Mouse (Mus musculus) embryonic facial prominence, embryonic 14.5 days (tissue): Measurements from ENCODE around the gene Dennd4a. TPM values are rescaled to one million over a fixed set of nuclear protein-coding genes. Genes with fewer than 3 reads are reported as not detected.

Experiments used
- ATAC-seq: fragments of 200-750 bp; cut with Nextera tagmentation; 2 replicates; pipeline ENCODE4 v1.8.0; 2017; ENCODE audit warnings: low read depth, moderate number of reproducible peaks, moderate TSS enrichment
- DNase-seq: peaks from one replicate; pipeline ENCODE4 v3.0.0-alpha.2; 2015; ENCODE audit warnings: low spot score
- H3K27ac ChIP-seq: fragments of 300-500 bp; sonication (generic); replicated peaks from 2 replicates; pipeline ENCODE4 v1.5.1; 2014; ENCODE audit warnings: low read depth, mild to moderate bottlenecking, low read length, moderate library complexity
- H3K27me3 ChIP-seq: fragments of 300-500 bp; sonication (generic); replicated peaks from 2 replicates; pipeline ENCODE4 v1.6.1; 2014; ENCODE audit warnings: low read length; ENCODE audit not compliant: control insufficient read depth, insufficient read depth
- H3K36me3 ChIP-seq: fragments of 300-500 bp; sonication (generic); 2 replicates; pipeline ENCODE4 v1.6.1; 2014; ENCODE audit warnings: low read length, mixed read lengths; ENCODE audit not compliant: control insufficient read depth, insufficient read depth
- H3K4me1 ChIP-seq: fragments of 300-500 bp; sonication (generic); 2 replicates; pipeline ENCODE4 v1.6.1; 2014; ENCODE audit warnings: antibody characterized with exemption, low read length; ENCODE audit not compliant: control insufficient read depth, insufficient read depth
- H3K4me2 ChIP-seq: fragments of 300-500 bp; sonication (generic); 2 replicates; pipeline ENCODE4 v1.6.1; 2014; ENCODE audit warnings: low read depth, mild to moderate bottlenecking, low read length, moderate library complexity, mixed read lengths
- H3K4me3 ChIP-seq: fragments of 300-500 bp; sonication (generic); 2 replicates; pipeline ENCODE4 v1.5.1; 2014; ENCODE audit warnings: low read depth, mild to moderate bottlenecking, low read length
- H3K9ac ChIP-seq: fragments of 300-500 bp; sonication (generic); 2 replicates; pipeline ENCODE4 v1.6.1; 2014; ENCODE audit warnings: low read depth, mild to moderate bottlenecking, low read length, moderate library complexity, mixed read lengths
- H3K9me3 ChIP-seq: fragments of 300-500 bp; sonication (generic); 2 replicates; pipeline ENCODE4 v1.6.1; 2016; ENCODE audit warnings: low read length; ENCODE audit not compliant: control insufficient read depth
- WGBS: fragments of 180-500 bp; shearing (Covaris S2); extraction: QIAGEN DNeasy Blood & Tissue Kit; methylation state at CpG from one replicate; pipeline ENCODE4 v1.1.7; 2014; 5-methylcytosine and 5-hydroxymethylcytosine counted together
- polyA plus RNA-seq: library from polyadenylated mRNA; unstranded; fragments of >200 nt; fragmentation: Nextera tagmentation; extraction: Ambion mirVana; gene quantifications from 2 replicates; pipeline ENCODE4 v1.2.1, GENCODE M21; 2014

The Dennd4a gene
- polyA plus RNA-seq, 1 experiment from 2014 or later: 7.5 TPM

- Histone ChIP-seq H3K36me3 (peaks cover 1% of the 10 kb centered on the region; the same call in 1 of the 2 replicates), H3K27ac (no peak overlapping the region), H3K4me3 (no peak overlapping the region), H3K9me3 (no peaks in the 10 kb centered on the region), H3K4me1 (peaks cover 8% of the 10 kb centered on the region), H3K27me3 (no peaks in the 10 kb centered on the region), H3K9ac (no peak overlapping the region), H3K4me2 (no peak overlapping the region)
- 91% methylated on average over 3 of the region's 3 CpGs for WGBS
- ATAC-seq (no peak), DNase-seq (no peak)
Observed at GRCm38 (mm10) chr9:64957276-64957675, 146.1 kb downstream of the Dennd4a start.

- peak within 1 kb of the TSS; percentile 69 for H3K4me2 ChIP-seq
- H3K9me3 ChIP-seq: no peaks in the 10 kb centered on the region
- peak; percentile 96 for DNase-seq
- H3K27me3 ChIP-seq: no peaks in the 10 kb centered on the region
- peaks cover 8% of the 10 kb centered on the region for H3K4me1 ChIP-seq
- peak within 1 kb of the TSS; percentile 71 for H3K4me3 ChIP-seq
- peak within 1 kb of the TSS; percentile 81 for H3K27ac ChIP-seq
- ATAC-seq: peak; percentile 98
- WGBS: 3% methylated on average over 24 of the region's 29 CpGs
- H3K9ac ChIP-seq: peak within 1 kb of the TSS; percentile 89
- H3K36me3 ChIP-seq: peaks cover 31% of the 10 kb centered on the region
Observed at GRCm38 (mm10) chr9:64960117-64960977, 149.2 kb downstream of the Dennd4a start, which contains the start of gene Ints14. Gene Ints14, plus strand, starts transcription at chr9:64960905.

GRCm38 (mm10) chr9:64960978-64961320 lies 149.8 kb downstream of the Dennd4a start:
- Histone ChIP-seq H3K36me3 (peaks cover 37% of the 10 kb centered on the region), H3K9me3 (no peaks in the 10 kb centered on the region), H3K4me2 (peak overlapping the region; percentile 69), H3K27ac (peak overlapping the region; percentile 81), H3K4me3 (peak overlapping the region; percentile 71), H3K27me3 (no peaks in the 10 kb centered on the region), H3K4me1 (peaks cover 8% of the 10 kb centered on the region), H3K9ac (peak overlapping the region; percentile 89)
- 0% methylated on average over 9 of the region's 17 CpGs for WGBS
- ATAC-seq (peak; percentile 84), DNase-seq (peak; percentile 80)

Other genes with a start within 250 kb of the Dennd4a start
- gene Rab11a, start 73.6 kb upstream of the Dennd4a start, polyA plus RNA-seq: 401 and 403 TPM in 2 replicates
- 0.09 TPM in 1 of 2 replicates, not detected in the other for gene Slc24a1, start 140.3 kb downstream of the Dennd4a start, polyA plus RNA-seq
- gene Ints14, start 149.6 kb downstream of the Dennd4a start, polyA plus RNA-seq: 44.3 and 53.2 TPM in 2 replicates
- gene Hacd3, start 210.4 kb downstream of the Dennd4a start, polyA plus RNA-seq: 37.9 and 41.5 TPM in 2 replicates
- 31.7 and 32.2 TPM in 2 replicates for gene Dpp8, start 221.1 kb downstream of the Dennd4a start, polyA plus RNA-seq